Mouse (Mus musculus): ENCODE results near the gene Pdzrn3.

DNA sequence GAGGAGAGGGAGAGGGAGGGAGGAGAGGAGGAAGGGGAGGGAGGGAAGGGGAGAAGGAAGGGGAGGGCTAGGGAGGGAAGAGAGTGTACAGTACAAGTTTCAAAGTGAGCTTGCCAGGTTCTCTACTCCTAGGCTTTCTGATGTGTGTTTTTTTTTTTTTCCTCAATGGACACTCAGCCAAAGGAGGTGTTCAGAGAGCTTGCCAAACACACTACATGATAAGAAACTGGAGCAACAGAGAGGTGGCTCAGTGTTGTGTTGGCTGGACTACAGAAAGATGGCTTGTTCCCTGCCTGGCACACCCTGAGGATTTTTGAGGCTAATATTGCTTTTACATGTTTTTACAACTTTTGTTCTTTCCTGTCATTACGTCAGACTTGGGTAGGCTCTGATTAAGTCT lies 26.6 kb downstream of the Pdzrn3 start:
- no peak for TF ChIP-seq NRF1 (IDR thresholded peaks at IDR 0.05; ENCODE audit: low read depth, low read length)
- TF ChIP-seq CTCF (conservative IDR thresholded peaks at IDR 0.05 in 1 of 2, IDR thresholded peaks at IDR 0.05 in 1 of 2; ENCODE audit: low read depth in 2 of 2, low read length in 2 of 2) = no peak
- TF ChIP-seq MXI1 (IDR thresholded peaks at IDR 0.05; ENCODE audit: low read depth, low read length) = no peak
- TF ChIP-seq SIN3A (IDR thresholded peaks at IDR 0.05; ENCODE audit: low read length) = no peak
- no peak for TF ChIP-seq CHD2 (IDR thresholded peaks at IDR 0.05; ENCODE audit: low read length)
- no peak for TF ChIP-seq CHD1 (IDR thresholded peaks at IDR 0.05; ENCODE audit: low read depth, low read length)
